Mouse (Mus musculus): ENCODE data around the gene Edf1. TPM values are rescaled to one million over a fixed set of nuclear protein-coding genes. Genes with fewer than 3 reads are reported as not detected.

The Edf1 gene
- total RNA-seq, 2 experiments from 2014 or later, result 175 to 185 TPM

Other genes with a start within 250 kb of the Edf1 start
- gene Grin1, start 238.7 kb upstream of the Edf1 start, total RNA-seq (2021), result not detected
- gene Man1b1, start 225.5 kb upstream of the Edf1 start, total RNA-seq (2021), result 10 to 100 TPM; 22.1 to 22.2 TPM
- 1 to 10 TPM; 2.7 to 3.9 TPM for gene Dpp7, start 201.5 kb upstream of the Edf1 start, total RNA-seq (2021)
- 1 to 10 TPM; 4.5 to 6.0 TPM for gene Uap1l1, start 192.2 kb upstream of the Edf1 start, total RNA-seq (2021)
- 1 to 10 TPM in 1 of 2 experiments, under 1 TPM in 1; 0.88 to 1.5 TPM for gene Sapcd2, start 185.5 kb upstream of the Edf1 start, total RNA-seq (2021)
- gene Entpd2, start 162.0 kb upstream of the Edf1 start, total RNA-seq (2021), result 10 to 100 TPM; 16.1 to 17.0 TPM
- 10 to 100 TPM; 33.8 to 37.1 TPM for gene Npdc1, start 158.5 kb upstream of the Edf1 start, total RNA-seq (2021)
- not detected for gene Fut7, start 134.6 kb upstream of the Edf1 start, total RNA-seq (2021)
- 10 to 100 TPM; 22.0 to 24.4 TPM for gene Abca2, start 129.1 kb upstream of the Edf1 start, total RNA-seq (2021)
- gene Clic3, start 101.0 kb upstream of the Edf1 start, total RNA-seq (2021), result 1 to 10 TPM; 3.0 to 3.9 TPM
- 10 to 100 TPM; 22.9 to 23.4 TPM for gene Paxx, start 96.8 kb upstream of the Edf1 start, total RNA-seq (2021)
- 10 to 100 TPM; 30.9 to 38.6 TPM for gene Ptgds, start 87.8 kb upstream of the Edf1 start, total RNA-seq (2021)
- not detected for gene Lcn12, start 63.9 kb upstream of the Edf1 start, total RNA-seq (2021)
- 10 to 100 TPM; 92.0 to 96.2 TPM for gene Fbxw5, start 57.1 kb upstream of the Edf1 start, total RNA-seq (2021)
- gene C8g, start 56.1 kb upstream of the Edf1 start, total RNA-seq (2021), result under 1 TPM; 0.51 to 0.98 TPM
- 10 to 100 TPM; 16.6 to 16.7 TPM for gene Traf2, start 10.9 kb upstream of the Edf1 start, total RNA-seq (2021)
- gene Mamdc4, start 17.0 kb downstream of the Edf1 start, total RNA-seq (2021), result 1 to 10 TPM; 3.0 to 5.2 TPM
- gene Phpt1, start 17.4 kb downstream of the Edf1 start, total RNA-seq (2021), result 10 to 100 TPM; 75.4 to 76.0 TPM
- gene Ajm1, start 23.9 kb downstream of the Edf1 start, total RNA-seq (2021), result under 1 TPM in 1 of 2 experiments, not detected in 1; 0.10 TPM
- gene Rabl6, start 50.7 kb downstream of the Edf1 start, total RNA-seq (2021), result 10 to 100 TPM; 48.1 to 49.7 TPM
- not detected for gene Ccdc183, start 59.8 kb downstream of the Edf1 start, total RNA-seq (2021)
- gene Tmem141, start 64.2 kb downstream of the Edf1 start, total RNA-seq (2021), result 10 to 100 TPM; 16.6 to 22.5 TPM
- 1 to 10 TPM; 6.3 TPM for gene Fcna, start 70.2 kb downstream of the Edf1 start, total RNA-seq (2021)
- gene Lcn8, start 95.3 kb downstream of the Edf1 start, total RNA-seq (2021), result 1 to 10 TPM; 1.1 TPM
- not detected for gene Lcn5, start 100.1 kb downstream of the Edf1 start, total RNA-seq (2021)
- gene Lcn6, start 118.9 kb downstream of the Edf1 start, total RNA-seq (2021), result not detected
- not detected for gene Lcn10, start 124.9 kb downstream of the Edf1 start, total RNA-seq (2021)
- gene Obp2a, start 142.2 kb downstream of the Edf1 start, total RNA-seq (2021), result not detected
- 10 to 100 TPM; 12.0 to 12.6 TPM for gene Bmyc, start 148.9 kb downstream of the Edf1 start, total RNA-seq (2021)
- gene Obp2b, start 179.2 kb downstream of the Edf1 start, total RNA-seq (2021), result not detected
- not detected for gene Lcn3, start 207.7 kb downstream of the Edf1 start, total RNA-seq (2021)
- not detected for gene Lcn11, start 219.2 kb downstream of the Edf1 start, total RNA-seq (2021)
- not detected for gene Gm13539, start 224.4 kb downstream of the Edf1 start, total RNA-seq (2021)

Data from heart, postnatal 14 days (tissue).